8 mouse cellular contexts compared by ENCODE assay signal in genomic region chr2:167219154-167219775, GRCm38 (mm10). TPM values are rescaled to one million over a fixed set of nuclear protein-coding genes. Genes with fewer than 3 reads are reported as not detected.
DNase-seq lines count a peak whose midpoint lies in the region; ATAC-seq lines count a peak whose summit lies in the region.

No protein-coding gene starts in this region.

- ATAC-seq in forebrain, embryonic 16.5 days, result peak; percentile 95
- ATAC-seq in hindbrain, embryonic 12.5 days (ENCODE audit: low FRiP score), result peak; percentile 59

- no peak overlapping the region for H3K4me2 ChIP-seq in forebrain, embryonic 16.5 days (ENCODE audit: low read length)
- H3K4me2 ChIP-seq in hindbrain, embryonic 12.5 days (replicated peaks), result no peak overlapping the region

- no peaks in the 10 kb centered on the region for H3K9me3 ChIP-seq in forebrain, embryonic 16.5 days (ENCODE audit: control insufficient read depth, low read length)
- H3K9me3 ChIP-seq in hindbrain, embryonic 12.5 days (replicated peaks), result no peaks in the 10 kb centered on the region

- H3K4me3 ChIP-seq in forebrain, embryonic 16.5 days (replicated peaks; ENCODE audit: low read length), result no peak overlapping the region
- no peak overlapping the region for H3K4me3 ChIP-seq in hindbrain, embryonic 12.5 days

- H3K27me3 ChIP-seq in forebrain, embryonic 16.5 days (replicated peaks; ENCODE audit: control insufficient read depth, insufficient read depth, low read length), result no peaks in the 10 kb centered on the region
- H3K27me3 ChIP-seq in hindbrain, embryonic 12.5 days, result no peaks in the 10 kb centered on the region; the same call in 1 of the 2 replicates

- DNase-seq in MEL-GATA-1-ER (ENCODE audit: extremely low read depth, low read depth), result peak; percentile 60
- peak; percentile 77 for DNase-seq in cerebellum, adult 11 months
- DNase-seq in layer of hippocampus, postnatal 10 days (ENCODE audit: low spot score in 2 of 2), result peak; percentile 94 to 96
- peak; percentile 90 for DNase-seq in lung, postnatal 36 days
- DNase-seq in right cerebral cortex, adult 18-20 months, result peak; percentile 89
- peak; percentile 56 to 59 for DNase-seq in urinary bladder, adult 18-20 months (ENCODE audit: low spot score in 2 of 2)

- H3K27ac ChIP-seq in forebrain, embryonic 16.5 days (ENCODE audit: low read length), result no peak overlapping the region
- H3K27ac ChIP-seq in hindbrain, embryonic 12.5 days, result no peak overlapping the region

- H3K4me1 ChIP-seq in forebrain, embryonic 16.5 days (replicated peaks; ENCODE audit: control insufficient read depth, insufficient read depth, low read length), result no peaks in the 10 kb centered on the region
- H3K4me1 ChIP-seq in hindbrain, embryonic 12.5 days, result no peaks in the 10 kb centered on the region

- H3K9ac ChIP-seq in forebrain, embryonic 16.5 days (replicated peaks; ENCODE audit: low read depth, low read length), result no peak overlapping the region
- no peak overlapping the region for H3K9ac ChIP-seq in hindbrain, embryonic 12.5 days

- no peaks in the 10 kb centered on the region for H3K36me3 ChIP-seq in forebrain, embryonic 16.5 days (ENCODE audit: control insufficient read depth, insufficient read depth)
- H3K36me3 ChIP-seq in hindbrain, embryonic 12.5 days, result no peaks in the 10 kb centered on the region

- WGBS in forebrain, embryonic 16.5 days, result 41% methylated on average over 8 of the region's 8 CpGs
- 57% methylated on average over 8 of the region's 8 CpGs for WGBS in hindbrain, embryonic 12.5 days

RNA-seq across cellular contexts. Expression of gene Ptgis, which starts 21.1 kb away (rescaled TPM):
- 3.1 and 3.5 TPM in 2 replicates for polyA plus RNA-seq in forebrain, embryonic 16.5 days (2015; fragmentation: Nextera tagmentation; extraction: Ambion mirVana)
- 9.1 and 13.0 TPM in 2 replicates for polyA plus RNA-seq in hindbrain, embryonic 12.5 days (2016; fragmentation: Nextera tagmentation; extraction: Ambion mirVana)
- total RNA-seq in layer of hippocampus, postnatal 10 days (2021), result 1 to 10 TPM; 2.3 to 2.8 TPM

RNA-seq across cellular contexts. Expression of gene Kcnb1, which starts 29.3 kb away (rescaled TPM):
- 2.3 and 3.2 TPM in 2 replicates for polyA plus RNA-seq in forebrain, embryonic 16.5 days (2015; fragmentation: Nextera tagmentation; extraction: Ambion mirVana)
- 1.4 and 1.6 TPM in 2 replicates for polyA plus RNA-seq in hindbrain, embryonic 12.5 days (2016; fragmentation: Nextera tagmentation; extraction: Ambion mirVana)
- 10 to 100 TPM; 57.1 to 59.2 TPM for total RNA-seq in layer of hippocampus, postnatal 10 days (2021)
